Mouse (Mus musculus) neural tube, embryonic 13.5 days (tissue): Measurements from ENCODE around the gene Sdad1. TPM values are rescaled to one million over a fixed set of nuclear protein-coding genes. Genes with fewer than 3 reads are reported as not detected.

Experiments
- ATAC-seq: fragments of 200-750 bp; cut with Nextera tagmentation; 2 replicates; pipeline ENCODE4 v1.8.0; 2017; ENCODE audit warnings: low read depth, mild to moderate bottlenecking, moderate TSS enrichment, moderate library complexity
- H3K27ac ChIP-seq: fragments of 300-500 bp; sonication (generic); replicated peaks from 2 replicates; pipeline ENCODE4 v1.5.1; 2015; ENCODE audit warnings: moderate library complexity, mild to moderate bottlenecking, inconsistent platforms
- H3K27me3 ChIP-seq: fragments of 300-500 bp; sonication (generic); 2 replicates; pipeline ENCODE4 v1.6.1; 2015; ENCODE audit warnings: mild to moderate bottlenecking, inconsistent platforms
- H3K36me3 ChIP-seq: fragments of 300-500 bp; sonication (generic); 2 replicates; pipeline ENCODE4 v1.6.1; 2015; ENCODE audit warnings: mild to moderate bottlenecking, inconsistent platforms
- H3K4me1 ChIP-seq: fragments of 300-500 bp; sonication (generic); replicated peaks from 2 replicates; pipeline ENCODE4 v1.6.1; 2015; ENCODE audit warnings: inconsistent platforms
- H3K4me2 ChIP-seq: fragments of 300-500 bp; sonication (generic); 2 replicates; pipeline ENCODE4 v1.6.1; 2015; ENCODE audit warnings: inconsistent platforms, mild to moderate bottlenecking, moderate library complexity
- H3K4me3 ChIP-seq: fragments of 300-500 bp; sonication (generic); 2 replicates; pipeline ENCODE4 v1.5.1; 2015; ENCODE audit warnings: mild to moderate bottlenecking, inconsistent platforms
- H3K9ac ChIP-seq: fragments of 300-500 bp; sonication (generic); 2 replicates; pipeline ENCODE4 v1.6.1; 2015; ENCODE audit warnings: moderate library complexity, mild to moderate bottlenecking, inconsistent platforms
- H3K9me3 ChIP-seq: fragments of 300-500 bp; sonication (generic); 2 replicates; pipeline ENCODE4 v1.6.1; 2016; ENCODE audit warnings: inconsistent platforms
- WGBS: fragments of 180-500 bp; shearing (Covaris S2); methylation state at CpG from one replicate; pipeline ENCODE4 v1.1.7; 2015; 5-methylcytosine and 5-hydroxymethylcytosine counted together
- polyA plus RNA-seq: library from polyadenylated mRNA; unstranded; fragments of >200 nt; fragmentation: Nextera tagmentation; extraction: Ambion mirVana; gene quantifications from 2 replicates; pipeline ENCODE4 v1.2.1, GENCODE M21; 2015

The Sdad1 gene
- polyA plus RNA-seq, 1 experiment from 2014 or later: 28.2 TPM

- Histone ChIP-seq H3K27ac (no peak within 1 kb of the TSS), H3K9ac (no peak within 1 kb of the TSS), H3K9me3 (no peaks in the 10 kb centered on the region), H3K4me3 (no peak within 1 kb of the TSS), H3K4me2 (no peak within 1 kb of the TSS), H3K36me3 (no peaks in the 10 kb centered on the region), H3K27me3 (no peaks in the 10 kb centered on the region), H3K4me1 (no peaks in the 10 kb centered on the region)
- no peak for ATAC-seq
- WGBS: 93% methylated on average over 17 of the region's 17 CpGs
Observed at GRCm38 (mm10) chr5:92331635-92332338, 21.5 kb upstream of the Sdad1 start, which contains the start of gene Art3. Gene Art3, plus strand, starts transcription at chr5:92331827.

DNA sequence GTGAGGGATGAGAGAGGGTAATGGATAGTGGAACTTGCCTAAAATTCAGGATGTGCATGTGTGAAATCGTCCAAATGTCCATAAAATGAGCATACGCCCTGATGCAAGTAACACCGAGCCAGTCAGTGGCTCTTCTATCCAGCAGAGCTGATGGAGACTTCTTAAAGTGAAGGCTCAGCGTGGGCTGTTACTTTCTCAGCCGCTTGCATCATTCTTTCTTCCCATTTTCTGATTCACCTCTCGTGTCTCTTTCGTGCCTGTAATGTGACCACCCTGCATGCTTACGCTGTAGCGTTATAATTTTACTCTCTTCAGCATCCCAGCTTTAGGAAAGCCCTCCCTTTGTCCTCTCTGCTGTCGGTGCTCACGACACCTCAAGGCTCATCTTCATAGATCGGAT, 20.8 kb upstream of the Sdad1 start:
- no peaks in the 10 kb centered on the region for H3K36me3 ChIP-seq
- WGBS: 90% methylated on average over 12 of the region's 12 CpGs

GRCm38 (mm10) chr5:92327929-92328328, 17.6 kb upstream of the Sdad1 start, which contains the start of gene Cxcl9:
Gene Cxcl9, minus strand, starts transcription at chr5:92328079.
- WGBS: 85% methylated on average over 7 of the region's 7 CpGs
- Histone ChIP-seq H3K4me3 (no peak within 1 kb of the TSS), H3K36me3 (no peaks in the 10 kb centered on the region), H3K27ac (no peak within 1 kb of the TSS), H3K27me3 (no peaks in the 10 kb centered on the region), H3K4me2 (no peak within 1 kb of the TSS), H3K9me3 (no peaks in the 10 kb centered on the region), H3K4me1 (no peaks in the 10 kb centered on the region), H3K9ac (no peak within 1 kb of the TSS)
- ATAC-seq: no peak

More for the DNA sequence above, 20.8 kb upstream of the Sdad1 start:
- Histone ChIP-seq H3K4me2 (no peak overlapping the region), H3K9ac (no peak overlapping the region), H3K27ac (no peak overlapping the region), H3K27me3 (no peaks in the 10 kb centered on the region), H3K9me3 (no peaks in the 10 kb centered on the region), H3K4me1 (no peaks in the 10 kb centered on the region), H3K4me3 (no peak overlapping the region)
- no peak for ATAC-seq

DNA sequence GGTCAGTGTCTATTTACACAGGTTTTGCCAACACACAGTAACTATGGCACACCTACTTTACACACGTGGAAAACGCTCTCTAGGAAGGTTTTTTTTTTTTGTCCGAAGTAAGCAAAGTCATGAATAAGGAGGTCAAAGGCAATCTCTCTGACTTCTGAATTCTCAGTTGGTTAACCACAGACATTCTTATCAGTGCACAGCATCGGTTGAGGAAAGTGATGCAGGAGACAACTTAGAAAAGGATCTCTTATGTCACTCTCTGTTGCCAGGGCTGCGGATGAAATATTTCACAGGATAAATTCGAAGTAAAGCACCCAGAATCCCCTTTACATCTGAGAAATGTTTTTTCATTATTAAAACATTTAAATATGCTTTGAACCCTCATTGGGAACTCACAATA, 17.1 kb upstream of the Sdad1 start:
- Histone ChIP-seq H3K4me1 (no peaks in the 10 kb centered on the region), H3K27me3 (no peaks in the 10 kb centered on the region), H3K9ac (no peak overlapping the region), H3K27ac (no peak overlapping the region), H3K4me3 (no peak overlapping the region), H3K9me3 (no peaks in the 10 kb centered on the region), H3K4me2 (no peak overlapping the region), H3K36me3 (no peaks in the 10 kb centered on the region)
- WGBS: 82% methylated on average over 6 of the region's 6 CpGs
- no peak for ATAC-seq

DNA sequence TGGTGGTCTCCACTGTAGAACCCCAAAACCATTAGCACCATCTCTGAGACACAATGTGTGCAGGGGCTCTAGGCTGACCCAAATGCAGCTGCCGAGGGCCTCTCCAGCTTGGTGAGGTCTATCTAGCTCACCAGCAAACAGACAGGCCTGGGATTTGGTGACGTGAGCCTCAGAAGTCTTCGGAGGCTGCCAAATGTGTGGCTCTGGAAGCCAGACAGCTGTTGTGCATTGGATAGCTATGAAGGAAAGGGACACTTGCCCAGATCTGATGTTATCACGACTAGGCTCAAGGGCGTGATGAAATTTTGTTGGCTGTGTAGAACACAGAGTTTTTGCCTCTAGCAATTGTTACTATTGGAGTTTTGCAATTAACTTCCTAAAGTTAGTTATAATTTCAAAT, 13.0 kb upstream of the Sdad1 start:
- 87% methylated on average over 5 of the region's 5 CpGs for WGBS
- H3K27ac ChIP-seq: no peak overlapping the region
- no peak for ATAC-seq

GRCm38 (mm10) chr5:92322612-92323011, 12.3 kb upstream of the Sdad1 start:
- ATAC-seq: no peak
- Histone ChIP-seq H3K9me3 (no peaks in the 10 kb centered on the region), H3K27ac (no peak overlapping the region), H3K36me3 (no peaks in the 10 kb centered on the region), H3K4me3 (no peak overlapping the region), H3K4me1 (no peaks in the 10 kb centered on the region), H3K27me3 (no peaks in the 10 kb centered on the region), H3K9ac (no peak overlapping the region), H3K4me2 (no peak overlapping the region)
- WGBS: 85% methylated on average over 4 of the region's 4 CpGs

More for the DNA sequence above, 13.0 kb upstream of the Sdad1 start:
- no peaks in the 10 kb centered on the region for H3K36me3 ChIP-seq
- no peaks in the 10 kb centered on the region for H3K9me3 ChIP-seq
- no peaks in the 10 kb centered on the region for H3K4me1 ChIP-seq
- no peak overlapping the region for H3K9ac ChIP-seq
- no peaks in the 10 kb centered on the region for H3K27me3 ChIP-seq
- H3K4me3 ChIP-seq: no peak overlapping the region
- H3K4me2 ChIP-seq: no peak overlapping the region

GRCm38 (mm10) chr5:92321631-92322400, 11.5 kb upstream of the Sdad1 start:
- ATAC-seq: no peak
- Histone ChIP-seq H3K4me1 (no peaks in the 10 kb centered on the region), H3K9ac (no peak overlapping the region), H3K27ac (no peak overlapping the region), H3K4me3 (no peak overlapping the region), H3K4me2 (no peak overlapping the region), H3K27me3 (no peaks in the 10 kb centered on the region), H3K9me3 (no peaks in the 10 kb centered on the region), H3K36me3 (no peaks in the 10 kb centered on the region)
- WGBS: 77% methylated on average over 8 of the region's 8 CpGs

GRCm38 (mm10) chr5:92318596-92318995, 8.3 kb upstream of the Sdad1 start:
- H3K9me3 ChIP-seq: no peaks in the 10 kb centered on the region
- no peak overlapping the region for H3K9ac ChIP-seq
- no peak overlapping the region for H3K27ac ChIP-seq
- WGBS: 88% methylated on average over 14 of the region's 14 CpGs
- H3K4me1 ChIP-seq: no peaks in the 10 kb centered on the region
- no peak overlapping the region for H3K4me3 ChIP-seq
- H3K4me2 ChIP-seq: no peak overlapping the region
- no peak for ATAC-seq
- H3K36me3 ChIP-seq: no peaks in the 10 kb centered on the region
- H3K27me3 ChIP-seq: no peaks in the 10 kb centered on the region

DNA sequence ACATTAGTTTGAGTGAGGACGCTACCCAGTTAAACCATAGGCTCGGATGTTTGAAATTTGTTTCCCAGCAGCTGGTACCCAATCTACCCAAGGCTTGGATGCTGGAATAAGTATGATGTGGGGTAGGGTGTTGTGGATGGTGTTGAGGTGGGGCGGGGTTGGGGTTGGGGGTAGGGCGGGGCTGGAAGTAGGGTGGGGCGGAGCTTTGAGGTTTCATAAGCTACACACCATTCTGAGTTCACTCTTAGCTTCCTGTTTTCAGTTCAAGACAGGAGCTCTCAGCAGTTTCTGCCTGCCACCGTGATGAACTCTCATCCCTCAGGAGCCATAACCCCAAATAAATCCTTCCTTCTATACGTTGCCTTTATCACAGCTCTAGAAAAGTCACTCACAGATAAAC, 7.8 kb upstream of the Sdad1 start:
- H3K9me3 ChIP-seq: no peaks in the 10 kb centered on the region
- no peak overlapping the region for H3K27ac ChIP-seq
- H3K36me3 ChIP-seq: no peaks in the 10 kb centered on the region
- WGBS: 82% methylated on average over 7 of the region's 7 CpGs
- H3K27me3 ChIP-seq: no peaks in the 10 kb centered on the region
- no peak overlapping the region for H3K4me3 ChIP-seq
- H3K4me2 ChIP-seq: no peak overlapping the region
- no peak for ATAC-seq
- H3K4me1 ChIP-seq: no peaks in the 10 kb centered on the region
- H3K9ac ChIP-seq: no peak overlapping the region

GRCm38 (mm10) chr5:92313776-92314175, 3.5 kb upstream of the Sdad1 start:
- Histone ChIP-seq H3K4me3 (no peak overlapping the region), H3K4me1 (peaks cover 11% of the 10 kb centered on the region), H3K9me3 (no peaks in the 10 kb centered on the region), H3K4me2 (no peak overlapping the region), H3K27ac (no peak overlapping the region), H3K9ac (no peak overlapping the region), H3K27me3 (no peaks in the 10 kb centered on the region), H3K36me3 (no peaks in the 10 kb centered on the region)
- 81% methylated on average over 7 of the region's 7 CpGs for whole genome bisulfite sequencing
- no peak for ATAC-seq

- no peak overlapping the region for H3K9ac ChIP-seq
- no peaks in the 10 kb centered on the region for H3K36me3 ChIP-seq
- no peaks in the 10 kb centered on the region for H3K9me3 ChIP-seq
- peaks cover 18% of the 10 kb centered on the region for H3K4me1 ChIP-seq
- H3K27ac ChIP-seq: no peak overlapping the region
- ATAC-seq: no peak
- 14% methylated on average over 13 of the region's 13 CpGs for WGBS
- no peak overlapping the region for H3K4me3 ChIP-seq
- H3K27me3 ChIP-seq: no peaks in the 10 kb centered on the region
- H3K4me2 ChIP-seq: no peak overlapping the region
Observed at GRCm38 (mm10) chr5:92312046-92312715, 1.9 kb upstream of the Sdad1 start.

GRCm38 (mm10) chr5:92304291-92304690, 6.0 kb downstream of the Sdad1 start:
- Histone ChIP-seq H3K4me3 (no peak overlapping the region), H3K9ac (no peak overlapping the region), H3K4me2 (no peak overlapping the region), H3K9me3 (no peaks in the 10 kb centered on the region), H3K27ac (no peak overlapping the region), H3K27me3 (no peaks in the 10 kb centered on the region), H3K36me3 (peaks cover 63% of the 10 kb centered on the region), H3K4me1 (peaks cover 12% of the 10 kb centered on the region)
- 89% methylated on average over 3 of the region's 3 CpGs for WGBS
- ATAC-seq: no peak
